Mouse (Mus musculus): ENCODE measurements around the gene Lyg2.

GRCm38 (mm10) chr1:37865401-37866215 lies 50.7 kb downstream of the Lyg2 start:
- TF ChIP-seq POLR2A (IDR thresholded peaks at IDR 0.05; ENCODE audit: low read depth, low read length) = no peak
- no peak for TF ChIP-seq CTCF (IDR thresholded peaks at IDR 0.05; ENCODE audit: extremely low read depth, insufficient read length, insufficient replicate concordance, low read depth, low read length)

All from small intestine, adult 2 months (tissue).